Mouse (Mus musculus): ENCODE results near the gene Gzf1.
A peak's percentile ranks its signal among the peaks of the same experiment; 100 is the strongest.

Gzf1 gene

GRCm38 (mm10) chr2:148706409-148707201, 25.8 kb downstream of the Gzf1 start:
- DNase-seq (ENCODE audit: low read depth), result no peak

- no peak for DNase-seq (ENCODE audit: low read depth)
Observed at GRCm38 (mm10) chr2:148707202-148707530, 26.3 kb downstream of the Gzf1 start.

- DNase-seq (ENCODE audit: low read depth), result no peak
Observed at GRCm38 (mm10) chr2:148712326-148712725, 31.5 kb downstream of the Gzf1 start.

GRCm38 (mm10) chr2:148717072-148717471, 36.2 kb downstream of the Gzf1 start:
- no peak for DNase-seq (ENCODE audit: low read depth)

- no peak for DNase-seq (ENCODE audit: low read depth)
Observed at GRCm38 (mm10) chr2:148719271-148719995, 38.6 kb downstream of the Gzf1 start.

- DNase-seq (ENCODE audit: low read depth), result no peak
Observed at GRCm38 (mm10) chr2:148731614-148732326, 50.9 kb downstream of the Gzf1 start.

- peak; percentile 91 for DNase-seq (ENCODE audit: low read depth)
Observed at GRCm38 (mm10) chr2:148732327-148733000, 51.6 kb downstream of the Gzf1 start, which contains the start of gene Napb. Gene Napb (minus strand): TSS chr2:148732467.

Measured in fibroblast of lung, adult 2 months (primary cell).